In the genomic region with DNA sequence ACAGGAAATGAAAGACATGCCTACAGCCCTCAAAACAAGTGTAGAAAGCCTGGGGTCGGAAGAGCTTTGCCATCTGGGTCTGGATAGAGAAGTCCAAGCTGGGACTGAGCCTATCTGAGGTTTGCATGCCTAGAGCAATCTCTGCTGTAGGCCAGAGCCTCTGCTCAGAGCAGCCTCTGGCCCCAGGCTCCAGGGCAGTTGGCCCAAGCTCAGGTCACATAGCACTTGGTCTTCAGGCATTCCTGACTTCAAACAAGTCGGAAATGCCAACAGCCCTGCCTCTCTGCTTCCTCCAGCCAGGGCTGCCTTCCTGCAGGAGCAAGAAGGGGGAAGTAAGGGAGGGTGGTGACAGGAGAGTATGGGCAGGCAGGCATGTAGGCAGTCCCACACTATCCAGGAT, we compare ENCODE assay signal across 12 mouse cellular contexts. TPM values are rescaled to one million over a fixed set of nuclear protein-coding genes. Genes with fewer than 3 reads are reported as not detected.
DNase-seq lines count a peak whose midpoint lies in the region; ATAC-seq and TF ChIP-seq lines count a peak whose summit lies in the region.
"Had no signal": no experiment of that assay in that cellular context is flagged by ENCODE, and none has a peak within 500 bp of the region (broad histone marks: within the 10 kb centered on the region; RNA-seq: fewer than 3 reads in every experiment).

No protein-coding gene starts in this region.

- 0 out of 2 replicates have a peak, but pooled peaks have one; percentile 66 for ATAC-seq in heart, embryonic 15.5 days (replicated peaks; ENCODE audit: insufficient number of reproducible peaks, insufficient read depth, low FRiP score, low read depth)
- no peak for ATAC-seq in heart, embryonic 12.5 days (ENCODE audit: insufficient number of reproducible peaks, low FRiP score)
- ATAC-seq in Patski, result peak; percentile 12
- peak; percentile 35; the same call in 1 of the 2 replicates for ATAC-seq in lung, postnatal 0 days
- no peak for ATAC-seq in erythroid progenitor cell, adult 5-6 weeks (replicated peaks; ENCODE audit: low FRiP score, poor library complexity, severe bottlenecking)
- ATAC-seq in forebrain, embryonic 11.5 days (replicated peaks; ENCODE audit: low FRiP score), result no peak

- no peaks in the 10 kb centered on the region for H3K9me3 ChIP-seq in heart, embryonic 15.5 days (replicated peaks)
- H3K9me3 ChIP-seq in heart, embryonic 12.5 days (replicated peaks), result no peaks in the 10 kb centered on the region
- no peaks in the 10 kb centered on the region for H3K9me3 ChIP-seq in lung, postnatal 0 days (ENCODE audit: low read length)
- H3K9me3 ChIP-seq in forebrain, embryonic 11.5 days (ENCODE audit: control insufficient read depth, low read length), result no peaks in the 10 kb centered on the region
- H3K9me3 ChIP-seq: heart, embryonic 13.5 days; midbrain, embryonic 12.5 days had no signal

- no peak overlapping the region for H3K4me2 ChIP-seq in heart, embryonic 15.5 days
- no peak overlapping the region for H3K4me2 ChIP-seq in heart, embryonic 12.5 days
- H3K4me2 ChIP-seq in lung, postnatal 0 days (replicated peaks; ENCODE audit: low read depth, low read length), result no peak overlapping the region
- no peak overlapping the region for H3K4me2 ChIP-seq in forebrain, embryonic 11.5 days (ENCODE audit: low read depth, low read length, severe bottlenecking)
- H3K4me2 ChIP-seq: heart, embryonic 13.5 days; midbrain, embryonic 12.5 days had no signal

- WGBS in heart, embryonic 15.5 days, result 32% methylated on average over 2 of the region's 2 CpGs
- WGBS in heart, embryonic 12.5 days, result 41% methylated on average over 2 of the region's 2 CpGs
- 32% methylated on average over 2 of the region's 2 CpGs for WGBS in lung, postnatal 0 days
- WGBS in forebrain, embryonic 11.5 days, result 76% methylated on average over 2 of the region's 2 CpGs

- no peak for DNase-seq in Patski (ENCODE audit: low read depth, low spot score)
- DNase-seq in kidney, adult 9 months, result peak; percentile 24
- no peak for DNase-seq in lung, postnatal 0 days (ENCODE audit: low spot score)
- DNase-seq in forebrain, embryonic 11.5 days (ENCODE audit: low spot score), result no peak
- DNase-seq: adrenal gland, postnatal 25 days; right cerebral cortex, postnatal 4 days; thymus, postnatal 36 days had no signal

- POLR2A ChIA-PET in Patski (lab: Charles Lee), result no interaction called here

- no peaks in the 10 kb centered on the region for H3K36me3 ChIP-seq in heart, embryonic 15.5 days
- no peaks in the 10 kb centered on the region for H3K36me3 ChIP-seq in heart, embryonic 12.5 days
- H3K36me3 ChIP-seq in lung, postnatal 0 days (ENCODE audit: insufficient read depth, low read length), result no peaks in the 10 kb centered on the region
- H3K36me3 ChIP-seq in forebrain, embryonic 11.5 days (ENCODE audit: control insufficient read depth, insufficient read depth, low read length), result no peaks in the 10 kb centered on the region
- H3K36me3 ChIP-seq: heart, embryonic 13.5 days; midbrain, embryonic 12.5 days had no signal

- CTCF ChIA-PET in Patski (lab: Charles Lee), result interaction anchor here (1.3 to 1.6 kb wide), 2 partner anchors 9 to 70 kb away, joined by 3 to 8 read pairs; no protein-coding TSS in a partner anchor

- peaks cover 5% of the 10 kb centered on the region; the same call in 1 of the 2 replicates for H3K4me1 ChIP-seq in heart, embryonic 15.5 days (replicated peaks)
- peaks cover 14% of the 10 kb centered on the region for H3K4me1 ChIP-seq in heart, embryonic 12.5 days (replicated peaks)
- no peaks in the 10 kb centered on the region for H3K4me1 ChIP-seq in lung, postnatal 0 days (ENCODE audit: insufficient read depth, low read depth, low read length)
- no peaks in the 10 kb centered on the region for H3K4me1 ChIP-seq in forebrain, embryonic 11.5 days (replicated peaks; ENCODE audit: control insufficient read depth, insufficient read depth, low read length)
- H3K4me1 ChIP-seq: midbrain, embryonic 12.5 days had no signal

- H3K27ac ChIP-seq in heart, embryonic 15.5 days, result no peak overlapping the region
- no peak overlapping the region for H3K27ac ChIP-seq in heart, embryonic 12.5 days (ENCODE audit: poor library complexity, severe bottlenecking)
- no peak overlapping the region for H3K27ac ChIP-seq in lung, postnatal 0 days (ENCODE audit: low read length)
- H3K27ac ChIP-seq in forebrain, embryonic 11.5 days (ENCODE audit: low read depth, low read length), result no peak overlapping the region
- H3K27ac ChIP-seq: heart, embryonic 13.5 days; midbrain, embryonic 12.5 days had no signal

- no peaks in the 10 kb centered on the region for H3K27me3 ChIP-seq in heart, embryonic 15.5 days
- no peaks in the 10 kb centered on the region for H3K27me3 ChIP-seq in heart, embryonic 12.5 days (replicated peaks)
- no peaks in the 10 kb centered on the region for H3K27me3 ChIP-seq in Patski
- no peaks in the 10 kb centered on the region for H3K27me3 ChIP-seq in lung, postnatal 0 days (replicated peaks; ENCODE audit: insufficient read depth, low read length)
- H3K27me3 ChIP-seq in forebrain, embryonic 11.5 days (ENCODE audit: control insufficient read depth, insufficient read depth, low read length), result no peaks in the 10 kb centered on the region
- H3K27me3 ChIP-seq: heart, embryonic 13.5 days; midbrain, embryonic 12.5 days had no signal

- in situ Hi-C loops in Patski (cut with MboI; ENCODE audit: low pct_unique_long_range_greater_than_20kb), result no loop called here

- no peak for TF ChIP-seq CTCF in Patski (IDR thresholded peaks at IDR 0.05)
- TF ChIP-seq CTCF in lung, postnatal 0 days (IDR thresholded peaks at IDR 0.05), result no peak

- no peak for TF ChIP-seq EP300 in lung, postnatal 0 days (IDR thresholded peaks at IDR 0.05)

- H3K9ac ChIP-seq in heart, embryonic 15.5 days, result no peak overlapping the region
- H3K9ac ChIP-seq in heart, embryonic 12.5 days, result no peak overlapping the region
- H3K9ac ChIP-seq in lung, postnatal 0 days (replicated peaks; ENCODE audit: low read depth), result no peak overlapping the region
- no peak overlapping the region for H3K9ac ChIP-seq in forebrain, embryonic 11.5 days (ENCODE audit: low read length)
- H3K9ac ChIP-seq: heart, embryonic 13.5 days; midbrain, embryonic 12.5 days had no signal

- H3K4me3 ChIP-seq in heart, embryonic 15.5 days, result no peak overlapping the region
- no peak overlapping the region for H3K4me3 ChIP-seq in heart, embryonic 12.5 days
- no peak overlapping the region for H3K4me3 ChIP-seq in lung, postnatal 0 days (ENCODE audit: low read depth, low read length)
- no peak overlapping the region for H3K4me3 ChIP-seq in forebrain, embryonic 11.5 days (ENCODE audit: low read depth, low read length)
- H3K4me3 ChIP-seq: heart, embryonic 13.5 days; midbrain, embryonic 12.5 days had no signal

RNA-seq across cellular contexts. Expression of gene Sned1, which starts 10.3 kb away (rescaled TPM):
- polyA plus RNA-seq in heart, embryonic 15.5 days (2015; fragmentation: Nextera tagmentation; extraction: Ambion mirVana), result 3.0 and 7.8 TPM in 2 replicates
- 7.2 and 8.1 TPM in 2 replicates for polyA plus RNA-seq in heart, embryonic 12.5 days (2016; fragmentation: Nextera tagmentation; extraction: Ambion mirVana)
- polyA plus RNA-seq in Patski (2021), result 48.9 TPM
- 8.4 and 13.8 TPM in 2 replicates for polyA plus RNA-seq in lung, postnatal 0 days (2015; fragmentation: Nextera tagmentation; extraction: Ambion mirVana)
- 1.3 TPM in 1 of 2 replicates, not detected in the other for total RNA-seq in erythroid progenitor cell, adult 5-6 weeks (2015; ENCODE audit: low replicate concordance)
- 0.61 TPM in 1 of 2 replicates, not detected in the other for total RNA-seq in erythroid progenitor cell, adult 5-6 weeks (2017; ENCODE audit: low replicate concordance)
- 2.2 and 3.2 TPM in 2 replicates for polyA plus RNA-seq in forebrain, embryonic 11.5 days (2014; fragmentation: Nextera tagmentation; extraction: Ambion mirVana)

RNA-seq across cellular contexts. Expression of gene Mterf4, which starts 59.8 kb away (rescaled TPM):
- polyA plus RNA-seq in heart, embryonic 15.5 days (2015; fragmentation: Nextera tagmentation; extraction: Ambion mirVana), result 19.2 and 22.5 TPM in 2 replicates
- 20.2 and 20.7 TPM in 2 replicates for polyA plus RNA-seq in heart, embryonic 12.5 days (2016; fragmentation: Nextera tagmentation; extraction: Ambion mirVana)
- polyA plus RNA-seq in Patski (2021), result 34.8 TPM
- 18.9 and 23.0 TPM in 2 replicates for polyA plus RNA-seq in lung, postnatal 0 days (2015; fragmentation: Nextera tagmentation; extraction: Ambion mirVana)
- total RNA-seq in erythroid progenitor cell, adult 5-6 weeks (2015; ENCODE audit: low replicate concordance), result 3.8 and 9.7 TPM in 2 replicates
- 4.8 and 7.6 TPM in 2 replicates for total RNA-seq in erythroid progenitor cell, adult 5-6 weeks (2017; ENCODE audit: low replicate concordance)
- polyA plus RNA-seq in forebrain, embryonic 11.5 days (2014; fragmentation: Nextera tagmentation; extraction: Ambion mirVana), result 31.0 and 37.8 TPM in 2 replicates

Comparison
In these comparisons a context has a peak if more than half of its experiments do, and no peak if none do; other contexts are left out.
1. ATAC-seq: peak in heart, embryonic 15.5 days (single experiment), Patski (single experiment) and lung, postnatal 0 days (single experiment); none in heart, embryonic 12.5 days (single experiment), erythroid progenitor cell, adult 5-6 weeks (single experiment) and forebrain, embryonic 11.5 days (single experiment).